Mouse (Mus musculus) forebrain, embryonic 13.5 days (tissue): ENCODE measurements around the gene Mars2. TPM values are rescaled to one million over a fixed set of nuclear protein-coding genes. Genes with fewer than 3 reads are reported as not detected.

Source experiments
- polyA plus RNA-seq: library from polyadenylated mRNA; unstranded; fragments of >200 nt; fragmentation: Nextera tagmentation; extraction: Ambion mirVana; gene quantifications from 2 replicates; pipeline ENCODE4 v1.2.1, GENCODE M21; 2015

The Mars2 gene
- polyA plus RNA-seq, 1 experiment from 2014 or later: 3.4 TPM

Other genes starting within 250 kb of the Mars2 start
- gene Sf3b1, start 209.7 kb upstream of the Mars2 start, polyA plus RNA-seq: 407 and 413 TPM in 2 replicates
- 35.0 and 36.6 TPM in 2 replicates for gene Coq10b, start 184.4 kb upstream of the Mars2 start, polyA plus RNA-seq
- 360 and 397 TPM in 2 replicates for gene Hspe1, start 149.0 kb upstream of the Mars2 start, polyA plus RNA-seq
- gene Hspd1, start 148.9 kb upstream of the Mars2 start, polyA plus RNA-seq: 333 and 363 TPM in 2 replicates
- gene Mob4, start 105.9 kb upstream of the Mars2 start, polyA plus RNA-seq: 191 and 198 TPM in 2 replicates
- gene Rftn2, start 10.4 kb upstream of the Mars2 start, polyA plus RNA-seq: 10.7 and 11.1 TPM in 2 replicates
- gene Boll, start 126.3 kb downstream of the Mars2 start, polyA plus RNA-seq: 0.19 and 0.33 TPM in 2 replicates
- gene Plcl1, start 168.7 kb downstream of the Mars2 start, polyA plus RNA-seq: 4.1 and 4.4 TPM in 2 replicates